8 mouse cellular contexts compared by ENCODE assay signal in genomic region chr17:43567992-43568888, GRCm38 (mm10). TPM values are rescaled to one million over a fixed set of nuclear protein-coding genes. Genes with fewer than 3 reads are reported as not detected.
DNase-seq lines count a peak whose midpoint lies in the region; ATAC-seq and TF ChIP-seq lines count a peak whose summit lies in the region.

Gene Pla2g7 (plus strand): TSS chr17:43568098.

- TF ChIP-seq CTCF in Patski (IDR thresholded peaks at IDR 0.05), result no peak
- TF ChIP-seq CTCF in thymus, adult 2 months (IDR thresholded peaks at IDR 0.05; ENCODE audit: borderline replicate concordance, control insufficient read depth, extremely low read depth, insufficient read depth, low read length, poor library complexity), result no peak

- H3K27ac ChIP-seq in thymus, adult 2 months (ENCODE audit: control insufficient read depth, insufficient read depth, low read length), result no peak within 1 kb of the TSS

- no peaks in the 10 kb centered on the region for H3K36me3 ChIP-seq in thymus, adult 2 months (ENCODE audit: control insufficient read depth, insufficient read depth, low read length)

- POLR2A ChIA-PET in Patski (lab: Charles Lee), result interaction anchor here (1.2 kb wide), 1 partner anchor 10 kb away, joined by 3 read pairs; no protein-coding TSS in a partner anchor

- WGBS in thymus, adult 2 months, result 6% methylated on average over 34 of the region's 34 CpGs

- peak; percentile 66 for ATAC-seq in Patski

- CTCF ChIA-PET in Patski (lab: Charles Lee), result interaction anchor here (0.8 to 1.8 kb wide), 6 partner anchors 9 to 49 kb away, joined by 3 to 4 read pairs (median 4); no protein-coding TSS in a partner anchor

- H3K4me1 ChIP-seq in thymus, adult 2 months (replicated peaks; ENCODE audit: control insufficient read depth, insufficient read depth, low read length), result no peaks in the 10 kb centered on the region

- no peak for TF ChIP-seq POLR2A in thymus, adult 2 months (IDR thresholded peaks at IDR 0.05; ENCODE audit: control insufficient read depth, extremely low read depth, insufficient read depth, low read length, poor library complexity)

- in situ Hi-C loops in Patski (cut with MboI; ENCODE audit: low pct_unique_long_range_greater_than_20kb), result no loop called here

- no peak within 1 kb of the TSS for H3K4me3 ChIP-seq in thymus, adult 2 months (ENCODE audit: control insufficient read depth, insufficient read depth, low read length)

- H3K27me3 ChIP-seq in Patski, result no peaks in the 10 kb centered on the region
- H3K27me3 ChIP-seq in thymus, adult 2 months (ENCODE audit: control insufficient read depth, insufficient read depth, low read length), result no peaks in the 10 kb centered on the region; the same call in 1 of the 2 replicates

- no peak for DNase-seq in Patski (ENCODE audit: low read depth, low spot score)
- DNase-seq in cerebellum, adult 8-10 months, result peak; percentile 11
- peak; percentile 24 to 65 for DNase-seq in frontal cortex, adult 2 months (ENCODE audit: extremely low spot score in 1 of 2, low spot score in 1 of 2)
- peak; percentile 43 for DNase-seq in heart, postnatal 4 days
- DNase-seq in layer of hippocampus, adult 9-11 months, result peak; percentile 41
- DNase-seq in lung, postnatal 14 days, result peak; percentile 34
- peak; percentile 51 to 70 for DNase-seq in right cerebral cortex, adult 2 months (ENCODE audit: low spot score in 2 of 2)
- no peak for DNase-seq in thymus, adult 2 months

RNA-seq across cellular contexts. Expression of gene Pla2g7, which starts in this region (rescaled TPM):
- polyA plus RNA-seq in Patski (2021), result 9.0 TPM
- 143 and 150 TPM in 2 replicates for polyA plus RNA-seq in frontal cortex, adult 2 months (2012; rRNA removed)
- total RNA-seq in heart, postnatal 4 days (2021), result 1 to 10 TPM; 3.0 TPM
- polyA plus RNA-seq in thymus, adult 2 months (2012; rRNA removed), result 6.7 and 9.0 TPM in 2 replicates

Comparison
In these comparisons a context has a peak if more than half of its experiments do, and no peak if none do; other contexts are left out.
1. RNA of gene Pla2g7 (polyA plus RNA-seq): 143 to 150 TPM in frontal cortex, adult 2 months; 9.0 TPM in Patski (single experiment) and 6.7 to 9.0 TPM in thymus, adult 2 months; every median in the first group is over 10 times any median in the second.
2. DNase-seq: peak in cerebellum, adult 8-10 months (single experiment), frontal cortex, adult 2 months (2 of 2), heart, postnatal 4 days (single experiment), layer of hippocampus, adult 9-11 months (single experiment), lung, postnatal 14 days (single experiment) and right cerebral cortex, adult 2 months (2 of 2); none in Patski (single experiment) and thymus, adult 2 months (single experiment).